ENCODE assay signal across 8 mouse cellular contexts in genomic region chr9:40381416-40382411, GRCm38 (mm10).
DNase-seq lines count a peak whose midpoint lies in the region; ATAC-seq and TF ChIP-seq lines count a peak whose summit lies in the region.

No protein-coding gene starts in this region.

- peaks cover 8% of the 10 kb centered on the region; the same call in 1 of the 2 replicates for H3K4me1 ChIP-seq in forebrain, postnatal 0 days (ENCODE audit: insufficient read depth)
- peaks cover 6% of the 10 kb centered on the region for H3K4me1 ChIP-seq in midbrain, embryonic 11.5 days (ENCODE audit: control insufficient read depth, insufficient read depth, low read length)
- peaks cover 4% of the 10 kb centered on the region; the same call in 1 of the 2 replicates for H3K4me1 ChIP-seq in stomach, embryonic 16.5 days (ENCODE audit: control insufficient read depth, insufficient read depth, low read length)

- H3K4me2 ChIP-seq in forebrain, postnatal 0 days (ENCODE audit: low read depth) = no peak overlapping the region
- H3K4me2 ChIP-seq in midbrain, embryonic 11.5 days = no peak overlapping the region
- H3K4me2 ChIP-seq in stomach, embryonic 16.5 days (ENCODE audit: low read depth, low read length) = no peak overlapping the region

- H3K9me3 ChIP-seq in forebrain, postnatal 0 days (ENCODE audit: low read length) = no peaks in the 10 kb centered on the region
- no peaks in the 10 kb centered on the region for H3K9me3 ChIP-seq in midbrain, embryonic 11.5 days (ENCODE audit: control insufficient read depth, low read length)
- H3K9me3 ChIP-seq in stomach, embryonic 16.5 days (replicated peaks; ENCODE audit: control insufficient read depth, low read length) = no peaks in the 10 kb centered on the region

- WGBS in forebrain, postnatal 0 days = 15% methylated on average over 15 of the region's 15 CpGs
- WGBS in midbrain, embryonic 11.5 days = 13% methylated on average over 15 of the region's 15 CpGs
- 28% methylated on average over 15 of the region's 15 CpGs for WGBS in stomach, embryonic 16.5 days

- DNase-seq in layer of hippocampus, adult 11-12 months (ENCODE audit: low spot score) = peak; percentile 77
- no peak for DNase-seq in layer of hippocampus, adult 9-10 months (ENCODE audit: low spot score)
- DNase-seq in cerebellum, adult 11-12 months = peak; percentile 97
- peak; percentile 38 for DNase-seq in forebrain, postnatal 0 days
- peak; percentile 73 to 76 for DNase-seq in layer of hippocampus, adult 18-20 months (ENCODE audit: low spot score in 2 of 2)
- DNase-seq in midbrain, embryonic 11.5 days (ENCODE audit: low spot score, missing footprints) = peak; percentile 81
- DNase-seq in gastrocnemius, postnatal 25 days = no peak

- H3K9ac ChIP-seq in forebrain, postnatal 0 days = no peak overlapping the region
- no peak overlapping the region; the same call in 1 of the 2 replicates for H3K9ac ChIP-seq in midbrain, embryonic 11.5 days (ENCODE audit: low read length)
- H3K9ac ChIP-seq in stomach, embryonic 16.5 days (ENCODE audit: low read length) = no peak overlapping the region

- H3K36me3 ChIP-seq in forebrain, postnatal 0 days (ENCODE audit: insufficient read depth) = no peaks in the 10 kb centered on the region
- H3K36me3 ChIP-seq in midbrain, embryonic 11.5 days (ENCODE audit: control insufficient read depth, insufficient read depth, low read length) = no peaks in the 10 kb centered on the region
- no peaks in the 10 kb centered on the region for H3K36me3 ChIP-seq in stomach, embryonic 16.5 days (ENCODE audit: control insufficient read depth, insufficient read depth, low read length)

- no peak overlapping the region for H3K4me3 ChIP-seq in forebrain, postnatal 0 days (ENCODE audit: low read depth, low read length)
- H3K4me3 ChIP-seq in midbrain, embryonic 11.5 days (ENCODE audit: low read depth, low read length) = no peak overlapping the region
- no peak overlapping the region for H3K4me3 ChIP-seq in stomach, embryonic 16.5 days (replicated peaks; ENCODE audit: low read length)

- H3K27ac ChIP-seq in forebrain, postnatal 0 days (ENCODE audit: low read depth, low read length) = peak overlapping the region; percentile 64
- no peak overlapping the region for H3K27ac ChIP-seq in midbrain, embryonic 11.5 days (ENCODE audit: low read depth, low read length)
- H3K27ac ChIP-seq in stomach, embryonic 16.5 days (ENCODE audit: low read length) = no peak overlapping the region

- peak; percentile 86 for ATAC-seq in forebrain, postnatal 0 days
- peak; percentile 79 for ATAC-seq in midbrain, embryonic 11.5 days (ENCODE audit: low FRiP score)
- peak; percentile 82; the same call in 1 of the 2 replicates for ATAC-seq in stomach, embryonic 16.5 days (ENCODE audit: insufficient read depth, low FRiP score)

- H3K27me3 ChIP-seq in forebrain, postnatal 0 days (ENCODE audit: insufficient read depth, low read length) = no peaks in the 10 kb centered on the region
- no peaks in the 10 kb centered on the region for H3K27me3 ChIP-seq in midbrain, embryonic 11.5 days (ENCODE audit: control insufficient read depth, insufficient read depth, low read length)
- H3K27me3 ChIP-seq in stomach, embryonic 16.5 days (ENCODE audit: control insufficient read depth, insufficient read depth, low read length) = no peaks in the 10 kb centered on the region

- no peak for TF ChIP-seq CTCF in forebrain, postnatal 0 days (IDR thresholded peaks at IDR 0.05; ENCODE audit: low read depth)

Comparison
In these comparisons a context has a peak if more than half of its experiments do, and no peak if none do; other contexts are left out.
1. DNase-seq: peak in layer of hippocampus, adult 11-12 months (single experiment), cerebellum, adult 11-12 months (single experiment), forebrain, postnatal 0 days (single experiment), layer of hippocampus, adult 18-20 months (2 of 2) and midbrain, embryonic 11.5 days (single experiment); none in layer of hippocampus, adult 9-10 months (single experiment) and gastrocnemius, postnatal 25 days (single experiment).
2. Peak in every context shown above with its lines, with median percentiles within 50 percentile points of each other: ATAC-seq.